Comparison of ENCODE assay signal across 12 mouse cellular contexts in genomic region chr2:163676321-163676720, GRCm38 (mm10). TPM values are rescaled to one million over a fixed set of nuclear protein-coding genes. Genes with fewer than 3 reads are reported as not detected.
A peak's percentile ranks its signal among the peaks of the same experiment; 100 is the strongest.
DNase-seq lines count a peak whose midpoint lies in the region; ATAC-seq and TF ChIP-seq lines count a peak whose summit lies in the region.
"Had no signal": no experiment of that assay in that cellular context is flagged by ENCODE, and none has a peak within 500 bp of the region (broad histone marks: within the 10 kb centered on the region; RNA-seq: fewer than 3 reads in every experiment).

No protein-coding gene starts in this region.

- H3K4me2 ChIP-seq in neural tube, embryonic 15.5 days, result no peak overlapping the region
- H3K4me2 ChIP-seq: hindbrain, embryonic 12.5 days had no signal

- no peaks in the 10 kb centered on the region for H3K27me3 ChIP-seq in neural tube, embryonic 15.5 days (replicated peaks)
- H3K27me3 ChIP-seq: hindbrain, embryonic 12.5 days had no signal

- no peak for DNase-seq in gastrocnemius, adult 2 months
- DNase-seq in gastrocnemius, postnatal 25 days, result no peak
- no peak for DNase-seq in layer of hippocampus, adult 2 months (ENCODE audit: low spot score in 2 of 2)
- DNase-seq in layer of hippocampus, adult 8-10 months (ENCODE audit: low spot score in 2 of 2), result no peak
- no peak for DNase-seq in gastrocnemius, postnatal 10 days
- DNase-seq: cerebellum, postnatal 10 days had no signal

- intact Hi-C loops in gastrocnemius, adult 2 months (cut with DNase I), result no loop called here

- H3K9ac ChIP-seq in neural tube, embryonic 15.5 days (replicated peaks), result no peak overlapping the region
- H3K9ac ChIP-seq: hindbrain, embryonic 12.5 days; liver, embryonic 14.5 days had no signal

- no peaks in the 10 kb centered on the region for H3K36me3 ChIP-seq in neural tube, embryonic 15.5 days
- H3K36me3 ChIP-seq: hindbrain, embryonic 12.5 days had no signal

- H3K4me1 ChIP-seq in cortical plate, adult 2 months (ENCODE audit: control insufficient read depth, insufficient read depth, low read length), result peaks cover 26% of the 10 kb centered on the region
- H3K4me1 ChIP-seq in neural tube, embryonic 15.5 days, result peaks cover 20% of the 10 kb centered on the region

- TF ChIP-seq POLR2A in cortical plate, adult 2 months (IDR thresholded peaks at IDR 0.05; ENCODE audit: extremely low read depth, insufficient read depth, low read length), result no peak

- no peak for TF ChIP-seq CTCF in gastrocnemius, adult 2 months (IDR thresholded peaks at IDR 0.05)
- TF ChIP-seq CTCF in layer of hippocampus, adult 2 months (conservative IDR thresholded peaks at IDR 0.05), result no peak
- no peak for TF ChIP-seq CTCF in cortical plate, adult 2 months (IDR thresholded peaks at IDR 0.05; ENCODE audit: extremely low read depth, insufficient read depth, low read length)

- peak; percentile 32; the same call in 1 of the 2 replicates for ATAC-seq in megakaryocyte progenitor cell, adult 5-6 weeks (replicated peaks; ENCODE audit: poor library complexity)
- ATAC-seq in neural tube, embryonic 15.5 days (ENCODE audit: low FRiP score), result no peak
- ATAC-seq: forebrain, embryonic 14.5 days had no signal

- H3K9me3 ChIP-seq in neural tube, embryonic 15.5 days (replicated peaks), result no peaks in the 10 kb centered on the region
- H3K9me3 ChIP-seq: hindbrain, embryonic 12.5 days had no signal

- peak overlapping the region; percentile 91 for H3K27ac ChIP-seq in gastrocnemius, adult 2 months
- H3K27ac ChIP-seq in layer of hippocampus, adult 2 months, result peak overlapping the region; percentile 88
- peak overlapping the region; percentile 12 for H3K27ac ChIP-seq in cortical plate, adult 2 months (ENCODE audit: insufficient read depth, low read length)
- no peak overlapping the region for H3K27ac ChIP-seq in neural tube, embryonic 15.5 days (replicated peaks)
- H3K27ac ChIP-seq: liver, embryonic 14.5 days had no signal

- H3K4me3 ChIP-seq in gastrocnemius, adult 2 months, result no peak overlapping the region
- no peak overlapping the region for H3K4me3 ChIP-seq in layer of hippocampus, adult 2 months
- H3K4me3 ChIP-seq in cortical plate, adult 2 months (ENCODE audit: insufficient read depth, low read length), result no peak overlapping the region
- H3K4me3 ChIP-seq in neural tube, embryonic 15.5 days (replicated peaks), result no peak overlapping the region
- H3K4me3 ChIP-seq: hindbrain, embryonic 12.5 days had no signal

- WGBS in neural tube, embryonic 15.5 days, result 94% methylated on average over 4 of the region's 4 CpGs

RNA-seq across cellular contexts. Expression of gene Pkig, which starts 18.1 kb away (rescaled TPM):
- total RNA-seq in gastrocnemius, adult 2 months (2021), result 100 to 1,000 TPM in 1 of 2 experiments, 10 to 100 TPM in 1; 93.9 to 125 TPM
- 10 to 100 TPM; 72.1 to 93.5 TPM for total RNA-seq in gastrocnemius, postnatal 25 days (2021)
- 10 to 100 TPM; 93.7 to 93.9 TPM for total RNA-seq in layer of hippocampus, adult 2 months (2021)
- 10 to 100 TPM; 67.0 to 98.4 (median 83.6) TPM for total RNA-seq in layer of hippocampus, adult 8-10 months (2022)
- polyA plus RNA-seq in cortical plate, adult 2 months (2012; rRNA removed), result 143 and 146 TPM in 2 replicates
- total RNA-seq in megakaryocyte progenitor cell, adult 5-6 weeks (2015), result 50.8 and 54.4 TPM in 2 replicates
- total RNA-seq in megakaryocyte progenitor cell, adult 5-6 weeks (2017), result 52.9 and 56.3 TPM in 2 replicates
- 107 and 110 TPM in 2 replicates for polyA plus RNA-seq in neural tube, embryonic 15.5 days (2015; fragmentation: Nextera tagmentation; extraction: Ambion mirVana)
- total RNA-seq in gastrocnemius, postnatal 10 days (2021), result 100 to 1,000 TPM; 123 to 129 TPM

RNA-seq across cellular contexts. Expression of gene Serinc3, which starts 31.4 kb away (rescaled TPM):
- total RNA-seq in gastrocnemius, adult 2 months (2021), result 100 to 1,000 TPM; 118 to 147 TPM
- total RNA-seq in gastrocnemius, postnatal 25 days (2021), result 100 to 1,000 TPM in 1 of 2 experiments, 10 to 100 TPM in 1; 97.5 to 115 TPM
- total RNA-seq in layer of hippocampus, adult 2 months (2021), result 100 to 1,000 TPM; 198 to 204 TPM
- 100 to 1,000 TPM; 201 to 242 (median 213) TPM for total RNA-seq in layer of hippocampus, adult 8-10 months (2022)
- 209 and 210 TPM in 2 replicates for polyA plus RNA-seq in cortical plate, adult 2 months (2012; rRNA removed)
- total RNA-seq in megakaryocyte progenitor cell, adult 5-6 weeks (2015), result 641 and 693 TPM in 2 replicates
- total RNA-seq in megakaryocyte progenitor cell, adult 5-6 weeks (2017), result 470 and 502 TPM in 2 replicates
- 33.6 and 41.2 TPM in 2 replicates for polyA plus RNA-seq in neural tube, embryonic 15.5 days (2015; fragmentation: Nextera tagmentation; extraction: Ambion mirVana)
- 100 to 1,000 TPM; 141 to 145 TPM for total RNA-seq in gastrocnemius, postnatal 10 days (2021)
